Mouse (Mus musculus) CH12.LX (cell line): ENCODE data around the gene Serpinf2. TPM values are rescaled to one million over a fixed set of nuclear protein-coding genes. Genes with fewer than 3 reads are reported as not detected.

Source experiments
- DNase-seq: peaks from one replicate; pipeline ENCODE4 v3.0.0-alpha.2; 2013; ENCODE audit errors: extremely low read depth
- H3K27ac ChIP-seq: 2 replicates; pipeline ENCODE4 v1.5.1; 2012; ENCODE audit warnings: low read depth, mild to moderate bottlenecking, control low read depth, moderate library complexity; ENCODE audit not compliant: insufficient read depth
- H3K27me3 ChIP-seq: replicated peaks from 2 replicates; pipeline ENCODE3; 2012; ENCODE audit warnings: inconsistent platforms
- H3K36me3 ChIP-seq, 2 experiments: replicated peaks in 1 of 2; 2 replicates each; pipeline versions ENCODE3 to v1.6.1; 2012; ENCODE audit warnings: inconsistent platforms in 1 of 2, low read length in 1 of 2, mild to moderate bottlenecking in 1 of 2, mixed read lengths in 1 of 2, moderate library complexity in 1 of 2; ENCODE audit not compliant: control insufficient read depth in 1 of 2, insufficient read depth in 1 of 2
- H3K4me1 ChIP-seq, 2 experiments: 2 replicates each; pipeline ENCODE4 v1.6.1; 2012; ENCODE audit warnings: inconsistent platforms in 1 of 2, moderate library complexity in 1 of 2; ENCODE audit not compliant: insufficient read depth in 2 of 2, control insufficient read depth in 1 of 2
- H3K4me2 ChIP-seq: 2 replicates; pipeline ENCODE4 v1.6.1; 2012; ENCODE audit warnings: low read depth, mild to moderate bottlenecking, control low read depth; ENCODE audit not compliant: poor library complexity, insufficient read depth, severe bottlenecking
- H3K4me3 ChIP-seq, 3 experiments: fragments of 150-350 bp in 1 of 3; sonication (generic) in 1 of 3; replicated peaks in 1 of 3; 2 replicates each; pipeline versions ENCODE3 to v1.5.1; 2011 to 2012; ENCODE audit warnings: low read depth in 2 of 3, low read length in 2 of 3, mild to moderate bottlenecking in 2 of 3, moderate library complexity in 2 of 3, control low read depth in 1 of 3, improper control_type of control experiment in 1 of 3, inconsistent platforms in 1 of 3, mixed read lengths in 1 of 3; ENCODE audit not compliant: poor library complexity in 1 of 3
- H3K79me2 ChIP-seq: replicated peaks from 2 replicates; pipeline ENCODE4 v1.6.1; 2012; ENCODE audit warnings: mild to moderate bottlenecking, moderate library complexity; ENCODE audit not compliant: control insufficient read depth, poor library complexity, insufficient read depth, severe bottlenecking; ENCODE audit errors: extremely low read depth
- H3K9ac ChIP-seq: 2 replicates; pipeline ENCODE4 v1.6.1; 2012; ENCODE audit warnings: low read depth, mild to moderate bottlenecking, control low read depth, moderate library complexity; ENCODE audit not compliant: insufficient read depth
- H3K9me3 ChIP-seq: replicated peaks from 2 replicates; pipeline ENCODE3; 2012; ENCODE audit warnings: low read length, inconsistent platforms, mixed read lengths
- BHLHE40 ChIP-seq: IDR thresholded peaks from 2 replicates; pipeline ENCODE4 v1.6.1; 2011; ENCODE audit warnings: mild to moderate bottlenecking, low read depth, low read length, improper control_type of control experiment
- CHD2 ChIP-seq: IDR thresholded peaks from 2 replicates; pipeline ENCODE4 v1.6.1; 2011; ENCODE audit warnings: low read length, improper control_type of control experiment
- CTCF ChIP-seq, 2 experiments: IDR thresholded peaks in 1 of 2; conservative IDR thresholded peaks in 1 of 2; 2 replicates each; pipeline ENCODE4 v1.5.1; 2011 to 2012; ENCODE audit warnings: low read depth in 2 of 2, low read length in 2 of 2, improper control_type of control experiment in 1 of 2, inconsistent platforms in 1 of 2, mild to moderate bottlenecking in 1 of 2, moderate library complexity in 1 of 2
- E2F4 ChIP-seq: IDR thresholded peaks from 2 replicates; pipeline ENCODE4 v1.6.1; 2011; ENCODE audit warnings: low read depth, low read length, improper control_type of control experiment; ENCODE audit not compliant: insufficient replicate concordance
- ELF1 ChIP-seq: IDR thresholded peaks from 2 replicates; pipeline ENCODE4 v1.6.1; 2014; ENCODE audit warnings: low read depth, mild to moderate bottlenecking, inconsistent platforms, low read length, improper control_type of control experiment
- EP300 ChIP-seq: IDR thresholded peaks from 2 replicates; pipeline ENCODE4 v1.6.1; 2011; ENCODE audit warnings: low read length, improper control_type of control experiment
- ETS1 ChIP-seq: conservative IDR thresholded peaks from 2 replicates; pipeline ENCODE4 v1.6.1; 2012; ENCODE audit warnings: low read depth, mild to moderate bottlenecking, inconsistent platforms, low read length, improper control_type of control experiment, moderate library complexity
- GABPA ChIP-seq: IDR thresholded peaks from 2 replicates; pipeline ENCODE4 v1.6.1; 2012; ENCODE audit warnings: low read depth, low read length, improper control_type of control experiment, inconsistent platforms; ENCODE audit not compliant: insufficient replicate concordance
- IRF4 ChIP-seq: IDR thresholded peaks from 2 replicates; pipeline ENCODE4 v1.6.1; 2014; ENCODE audit warnings: low read depth, mild to moderate bottlenecking, inconsistent platforms, low read length, improper control_type of control experiment
- JUND ChIP-seq: conservative IDR thresholded peaks from 2 replicates; pipeline ENCODE4 v1.6.1; 2011; ENCODE audit warnings: low read depth, low read length, improper control_type of control experiment
- KAT2A ChIP-seq: IDR thresholded peaks from 2 replicates; pipeline ENCODE4 v1.6.1; 2012; ENCODE audit warnings: low read length, improper control_type of control experiment, inconsistent platforms; ENCODE audit not compliant: insufficient replicate concordance
- MEF2A ChIP-seq: IDR thresholded peaks from 2 replicates; pipeline ENCODE4 v1.6.1; 2014; ENCODE audit warnings: low read depth, mild to moderate bottlenecking, inconsistent platforms, low read length, improper control_type of control experiment, borderline replicate concordance
- MXI1 ChIP-seq: IDR thresholded peaks from 2 replicates; pipeline ENCODE4 v1.6.1; 2011; ENCODE audit warnings: mild to moderate bottlenecking, low read depth, low read length, improper control_type of control experiment
- MYC ChIP-seq: IDR thresholded peaks from 2 replicates; pipeline ENCODE4 v1.6.1; 2011; ENCODE audit warnings: low read depth, mild to moderate bottlenecking, improper control_type of control experiment, low read length
- POLR2AphosphoS2 ChIP-seq: IDR thresholded peaks from 2 replicates; pipeline ENCODE4 v1.6.1; 2011; ENCODE audit warnings: low read depth, low read length, improper control_type of control experiment
- RCOR1 ChIP-seq: conservative IDR thresholded peaks from 2 replicates; pipeline ENCODE4 v1.6.1; 2012; ENCODE audit warnings: low read depth, mild to moderate bottlenecking, inconsistent platforms, low read length, improper control_type of control experiment
- SIN3A ChIP-seq: IDR thresholded peaks from 2 replicates; pipeline ENCODE4 v1.6.1; 2012; ENCODE audit warnings: low read length, improper control_type of control experiment, inconsistent platforms
- SMC3 ChIP-seq: IDR thresholded peaks from 2 replicates; pipeline ENCODE4 v1.6.1; 2011; ENCODE audit warnings: low read depth, low read length, improper control_type of control experiment
- TBP ChIP-seq: conservative IDR thresholded peaks from 2 replicates; pipeline ENCODE4 v1.6.1; 2011; ENCODE audit warnings: low read depth, low read length, improper control_type of control experiment
- TCF12 ChIP-seq: IDR thresholded peaks from 2 replicates; pipeline ENCODE4 v1.6.1; 2014; ENCODE audit warnings: low read depth, mild to moderate bottlenecking, inconsistent platforms, low read length, improper control_type of control experiment
- UBTF ChIP-seq: IDR thresholded peaks from 2 replicates; pipeline ENCODE4 v1.6.1; 2012; ENCODE audit warnings: low read depth, mild to moderate bottlenecking, inconsistent platforms, low read length, improper control_type of control experiment, moderate library complexity
- USF1 ChIP-seq: IDR thresholded peaks from 2 replicates; pipeline ENCODE4 v1.6.1; 2014; ENCODE audit warnings: low read depth, mild to moderate bottlenecking, inconsistent platforms, low read length, improper control_type of control experiment
- USF2 ChIP-seq: conservative IDR thresholded peaks from 2 replicates; pipeline ENCODE4 v1.6.1; 2011; ENCODE audit warnings: low read depth, low read length, improper control_type of control experiment
- ZC3H11A ChIP-seq: IDR thresholded peaks from 2 replicates; pipeline ENCODE4 v1.6.1; 2012; ENCODE audit warnings: low read depth, mild to moderate bottlenecking, inconsistent platforms, low read length, improper control_type of control experiment
- ZKSCAN1 ChIP-seq: IDR thresholded peaks from 2 replicates; pipeline ENCODE4 v1.6.1; 2012; ENCODE audit warnings: low read depth, inconsistent platforms, low read length, improper control_type of control experiment, borderline replicate concordance
- ZMIZ1 ChIP-seq: IDR thresholded peaks from 2 replicates; pipeline ENCODE4 v1.6.1; 2012; ENCODE audit warnings: low read depth, mild to moderate bottlenecking, inconsistent platforms, low read length, improper control_type of control experiment
- ZNF384 ChIP-seq: IDR thresholded peaks from 2 replicates; pipeline ENCODE4 v1.6.1; 2012; ENCODE audit warnings: low read depth, low read length, improper control_type of control experiment, inconsistent platforms
- dilution Hi-C: fragments of 300-500 bp; cut with MboI; formaldehyde crosslinking; loops from 2 replicates; pipeline ENCODE4 v1.14.3; 2020; ENCODE audit warnings: low sequenced_read_pairs; ENCODE audit not compliant: extremely low pct_unique_long_range_greater_than_20kb, extremely low pct_ligation_motif_present
- in situ Hi-C: fragments of 300-500 bp; cut with MboI; formaldehyde crosslinking; loops from 3 replicates; pipeline ENCODE4 v1.14.3; 2019; ENCODE audit warnings: low sequenced_read_pairs, low pct_ligation_motif_present, low pct_unique_long_range_greater_than_20kb, mixed read lengths
- polyA plus RNA-seq: library from polyadenylated mRNA; unstranded; fragments of >175 nt; gene quantifications from 2 replicates; pipeline ENCODE4 v1.2.1, GENCODE M21; 2012; ENCODE audit warnings: low read depth; ENCODE audit not compliant: insufficient read length
- total RNA-seq, 2 experiments: library from RNA; depleted of rRNA; stranded (reverse); fragments of 300-350 nt in 1 of 2; fragments of >200 nt in 1 of 2; gene quantifications; 2 replicates each; pipeline ENCODE4 v1.2.3; 2012 to 2014

Serpinf2 gene
- total and polyA plus RNA-seq, 3 experiments = 0.08 to 0.26 TPM; not detected in 1

GRCm38 (mm10) chr11:75415096-75415495, 24.3 kb downstream of the Serpinf2 start (continued):
- TF ChIP-seq POLR2AphosphoS2 = no peak
- peak; percentile 72 for TF ChIP-seq ETS1
- no peak for TF ChIP-seq SMC3
- peak; percentile 63 for TF ChIP-seq BHLHE40

- DNase-seq = peak; percentile 35
- Histone ChIP-seq H3K9me3 (no peaks in the 10 kb centered on the region), H3K79me2 (no peaks in the 10 kb centered on the region), H3K4me1 (peaks cover 42 to 69% of the 10 kb centered on the region in 2 experiments), H3K27ac (peak overlapping the region; percentile 60), H3K4me3 (peak overlapping the region in 1 of 3 experiments; percentile 39), H3K4me2 (peak overlapping the region; percentile 64; the same call in 1 of the 2 replicates), H3K27me3 (no peaks in the 10 kb centered on the region), H3K36me3 (peaks cover 2 to 17% of the 10 kb centered on the region in 2 experiments), H3K9ac (0 out of 2 replicates have a peak overlapping the region, but pooled peaks have one; percentile 39)
- dilution Hi-C loops = no loop called here
- in situ Hi-C loops = loop anchor here (5.0 kb wide), 1 partner anchor 47 kb away; no protein-coding TSS in a partner anchor
- TF ChIP-seq E2F4 (0 out of 2 replicates have a peak, but pooled peaks have one; percentile 11), ZMIZ1 (no peak), MEF2A (no peak), USF1 (0 out of 2 replicates have a peak, but pooled peaks have one; percentile 11), ELF1 (no peak), SIN3A (0 out of 2 replicates have a peak, but pooled peaks have one; percentile 13)
Observed at GRCm38 (mm10) chr11:75410591-75410990, 28.8 kb downstream of the Serpinf2 start.

DNA sequence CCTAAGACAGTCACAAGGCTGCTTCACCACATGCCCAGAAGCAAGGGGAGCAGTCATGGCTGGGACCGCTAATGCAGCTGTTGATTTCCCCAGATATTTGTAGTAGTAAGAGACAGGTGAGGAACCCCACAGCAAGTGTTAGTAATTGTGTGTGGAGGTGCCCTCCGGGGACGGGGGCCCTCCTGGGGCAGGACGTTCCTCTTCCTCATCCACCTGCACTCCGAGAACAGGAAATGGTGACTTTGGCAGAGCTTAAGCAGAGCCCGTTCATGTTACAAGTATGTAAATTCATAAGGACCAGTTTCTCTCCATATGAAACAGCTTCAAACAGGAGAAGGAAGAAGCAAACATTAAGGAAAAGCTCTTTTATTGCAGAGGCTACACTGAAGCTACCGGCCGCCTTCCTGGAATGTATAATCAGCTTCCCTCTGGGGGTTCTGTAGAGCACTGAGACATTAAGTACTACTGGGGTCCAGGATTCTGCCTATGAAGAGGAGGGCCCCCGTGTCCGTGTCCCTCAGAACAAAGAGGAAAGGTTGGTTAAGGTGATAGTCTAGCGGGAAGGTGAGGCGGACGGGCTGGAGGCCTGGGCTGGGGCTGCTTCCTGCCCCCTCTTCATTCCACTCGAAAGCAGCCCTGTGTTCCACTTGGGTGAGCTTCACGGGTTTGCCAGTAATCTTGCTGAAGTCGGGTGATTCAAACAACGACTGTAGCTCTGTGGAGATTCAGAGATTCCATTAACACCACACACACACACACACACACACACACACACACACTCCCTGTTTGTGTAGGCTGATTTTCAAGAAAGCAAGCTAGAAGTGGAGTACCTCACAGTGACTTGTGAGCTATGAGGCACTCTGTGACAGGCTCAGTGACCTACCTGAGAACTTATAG, 29.5 kb downstream of the Serpinf2 start:
- peak; percentile 76 for DNase-seq
- peak overlapping the region; percentile 64 for H3K4me2 ChIP-seq
- dilution Hi-C loops = no loop called here
- H3K79me2 ChIP-seq = no peaks in the 10 kb centered on the region
- H3K9me3 ChIP-seq = no peaks in the 10 kb centered on the region
- peak overlapping the region; percentile 60 for H3K27ac ChIP-seq
- H3K36me3 ChIP-seq = peaks cover 4 to 18% of the 10 kb centered on the region in 2 experiments
- in situ Hi-C loops = loop anchor here (5.0 kb wide), 1 partner anchor 47 kb away; no protein-coding TSS in a partner anchor
- peak overlapping the region; percentile 39 for H3K9ac ChIP-seq
- H3K4me1 ChIP-seq = peaks cover 36 to 63% of the 10 kb centered on the region in 2 experiments
- H3K27me3 ChIP-seq = no peaks in the 10 kb centered on the region
- peak overlapping the region in 2 of 3 experiments; percentile 18 to 39 for H3K4me3 ChIP-seq
- 0 out of 2 replicates have a peak, but pooled peaks have one; percentile 29 for TF ChIP-seq KAT2A
- no peak; the same call in 1 of the 2 replicates for TF ChIP-seq UBTF
- peak; percentile 74 for TF ChIP-seq MXI1
- no peak for TF ChIP-seq GABPA
- peak; percentile 81 for TF ChIP-seq EP300
- no peak for TF ChIP-seq ZC3H11A
- no peak for TF ChIP-seq ZKSCAN1
- peak; percentile 50; the same call in 1 of the 2 replicates for TF ChIP-seq JUND
- peak; percentile 84 for TF ChIP-seq TCF12
- no peak for TF ChIP-seq ZNF384
- no peak for TF ChIP-seq CTCF (conservative IDR thresholded peaks at IDR 0.05 in 1 of 2, IDR thresholded peaks at IDR 0.05 in 1 of 2; ENCODE audit: low read depth in 2 of 2, low read length in 2 of 2)
- TF ChIP-seq RCOR1 = 0 out of 2 replicates have a peak, but pooled peaks have one; percentile 58
- peak; percentile 56; the same call in 1 of the 2 replicates for TF ChIP-seq ZMIZ1
- 0 out of 2 replicates have a peak, but pooled peaks have one; percentile 34 for TF ChIP-seq TBP
- TF ChIP-seq USF2 = no peak
- no peak for TF ChIP-seq MYC
- TF ChIP-seq POLR2AphosphoS2 = peak; percentile 47
- 0 out of 2 replicates have a peak, but pooled peaks have one; percentile 15 for TF ChIP-seq E2F4
- peak; percentile 88 for TF ChIP-seq IRF4
- TF ChIP-seq CHD2 = peak; percentile 36; the same call in 1 of the 2 replicates
